Mouse (Mus musculus) neural tube, embryonic 12.5 days (tissue): Measurements from ENCODE around the gene Prss36. TPM values are rescaled to one million over a fixed set of nuclear protein-coding genes. Genes with fewer than 3 reads are reported as not detected.

Experiments
- ATAC-seq: fragments of 200-750 bp; cut with Nextera tagmentation; 2 replicates; pipeline ENCODE4 v1.8.0; 2017; ENCODE audit warnings: low read depth, mild to moderate bottlenecking, moderate TSS enrichment, moderate library complexity; ENCODE audit not compliant: low FRiP score
- H3K27ac ChIP-seq: fragments of 300-500 bp; sonication (generic); 2 replicates; pipeline ENCODE4 v1.5.1; 2016
- H3K27me3 ChIP-seq: fragments of 300-500 bp; sonication (generic); replicated peaks from 2 replicates; pipeline ENCODE4 v1.6.1; 2016; ENCODE audit warnings: mild to moderate bottlenecking
- H3K36me3 ChIP-seq: fragments of 300-500 bp; sonication (generic); 2 replicates; pipeline ENCODE4 v1.6.1; 2016; ENCODE audit warnings: mild to moderate bottlenecking
- H3K4me1 ChIP-seq: fragments of 300-500 bp; sonication (generic); 2 replicates; pipeline ENCODE4 v1.6.1; 2016
- H3K4me2 ChIP-seq: fragments of 300-500 bp; sonication (generic); replicated peaks from 2 replicates; pipeline ENCODE4 v1.6.1; 2016; ENCODE audit warnings: mild to moderate bottlenecking
- H3K4me3 ChIP-seq: fragments of 300-500 bp; sonication (generic); 2 replicates; pipeline ENCODE4 v1.5.1; 2016
- H3K9ac ChIP-seq: fragments of 300-500 bp; sonication (generic); 2 replicates; pipeline ENCODE4 v1.6.1; 2016; ENCODE audit warnings: mild to moderate bottlenecking
- H3K9me3 ChIP-seq: fragments of 300-500 bp; sonication (generic); 2 replicates; pipeline ENCODE4 v1.6.1; 2016; ENCODE audit warnings: mild to moderate bottlenecking
- WGBS: fragments of 180-500 bp; shearing (Covaris S2); methylation state at CpG from one replicate; pipeline ENCODE4 v1.1.7; 2016; 5-methylcytosine and 5-hydroxymethylcytosine counted together
- polyA plus RNA-seq: library from polyadenylated mRNA; unstranded; fragments of >200 nt; fragmentation: Nextera tagmentation; extraction: Ambion mirVana; gene quantifications from 2 replicates; pipeline ENCODE4 v1.2.1, GENCODE M21; 2016

Prss36 gene
- polyA plus RNA-seq: 9.2 and 12.2 TPM in 2 replicates

GRCm38 (mm10) chr7:127946470-127947023 is at the start of gene Prss36:
TSS of gene Prss36 (minus strand) at chr7:127946725.
- WGBS: 83% methylated on average over 6 of the region's 6 CpGs
- no peaks in the 10 kb centered on the region for H3K4me1 ChIP-seq
- no peak within 1 kb of the TSS for H3K9ac ChIP-seq
- H3K27ac ChIP-seq: no peak within 1 kb of the TSS
- no peak within 1 kb of the TSS for H3K4me2 ChIP-seq
- H3K27me3 ChIP-seq: peaks cover 25% of the 10 kb centered on the region
- H3K9me3 ChIP-seq: no peaks in the 10 kb centered on the region
- no peaks in the 10 kb centered on the region for H3K36me3 ChIP-seq
- no peak for ATAC-seq
- H3K4me3 ChIP-seq: no peak within 1 kb of the TSS

- WGBS: 17% methylated on average over 18 of the region's 18 CpGs
- Histone ChIP-seq H3K4me1 (no peaks in the 10 kb centered on the region), H3K9me3 (no peaks in the 10 kb centered on the region), H3K27ac (no peak within 1 kb of the TSS), H3K4me3 (no peak within 1 kb of the TSS), H3K9ac (no peak within 1 kb of the TSS), H3K27me3 (no peaks in the 10 kb centered on the region), H3K36me3 (peaks cover 21% of the 10 kb centered on the region; the same call in 1 of the 2 replicates), H3K4me2 (peak within 1 kb of the TSS; percentile 33)
- peak; percentile 21; the same call in 1 of the 2 replicates for ATAC-seq
Measured at GRCm38 (mm10) chr7:127993341-127993977, 46.9 kb upstream of the Prss36 start, which contains the start of gene Pycard. TSS of gene Pycard (minus strand) at chr7:127993867.

DNA sequence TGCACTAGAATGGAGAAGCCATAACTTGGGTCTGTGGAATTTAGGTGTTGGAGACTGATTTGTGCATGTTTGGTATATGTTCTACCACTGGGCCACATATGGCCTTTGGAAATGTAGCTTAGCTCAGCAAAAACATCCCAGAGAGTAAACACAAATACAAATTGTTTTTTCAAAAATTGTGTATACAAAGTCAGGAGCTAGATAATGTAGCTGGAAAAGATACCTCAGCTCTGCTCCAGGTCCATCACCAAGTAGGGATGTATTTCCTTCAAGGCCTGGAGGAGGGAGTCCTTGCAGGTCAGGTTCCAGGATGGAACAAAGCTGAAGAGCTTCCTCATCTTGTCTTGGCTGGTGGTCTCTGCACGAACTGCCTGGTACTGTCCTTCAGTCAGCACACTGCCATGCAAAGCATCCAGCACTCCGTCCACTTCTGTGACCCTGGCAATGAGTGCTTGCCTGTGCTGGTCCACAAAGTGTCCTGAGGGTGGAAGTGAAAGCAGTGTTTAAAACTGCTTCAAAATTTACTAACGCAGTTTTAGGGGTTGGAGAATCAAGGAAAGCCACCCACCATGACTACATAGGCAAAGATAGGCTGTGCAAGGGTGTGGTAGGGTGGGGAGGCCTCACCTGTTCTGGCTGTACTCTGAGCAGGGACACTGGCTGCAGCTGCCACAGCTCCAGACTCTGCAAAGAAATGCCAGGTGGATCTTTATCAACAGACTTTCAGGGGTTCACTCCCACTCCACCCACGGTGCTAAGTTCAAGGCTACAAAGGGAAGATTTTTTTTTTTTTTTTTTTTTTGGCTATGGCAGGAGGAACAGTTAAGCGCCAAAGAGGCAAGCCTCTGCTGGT is 46.2 kb upstream of the Prss36 start:
- 0 out of 2 replicates have a peak overlapping the region, but pooled peaks have one; percentile 33 for H3K4me2 ChIP-seq
- no peak overlapping the region for H3K4me3 ChIP-seq
- WGBS: 53% methylated on average over 5 of the region's 5 CpGs
- no peak overlapping the region for H3K9ac ChIP-seq
- H3K27ac ChIP-seq: no peak overlapping the region
- no peaks in the 10 kb centered on the region for H3K9me3 ChIP-seq
- no peaks in the 10 kb centered on the region for H3K4me1 ChIP-seq
- no peaks in the 10 kb centered on the region for H3K27me3 ChIP-seq
- 0 out of 2 replicates have a peak, but pooled peaks have one; percentile 7 for ATAC-seq
- peaks cover 26% of the 10 kb centered on the region; the same call in 1 of the 2 replicates for H3K36me3 ChIP-seq

- H3K9ac ChIP-seq: no peak overlapping the region
- H3K27me3 ChIP-seq: no peaks in the 10 kb centered on the region
- H3K4me2 ChIP-seq: no peak overlapping the region
- WGBS: 57% methylated on average over 6 of the region's 6 CpGs
- no peak overlapping the region for H3K27ac ChIP-seq
- H3K4me1 ChIP-seq: no peaks in the 10 kb centered on the region
- H3K4me3 ChIP-seq: no peak overlapping the region
- no peaks in the 10 kb centered on the region for H3K9me3 ChIP-seq
- no peak for ATAC-seq
- peaks cover 34% of the 10 kb centered on the region; the same call in 1 of the 2 replicates for H3K36me3 ChIP-seq
Measured at GRCm38 (mm10) chr7:127991643-127992487, 45.3 kb upstream of the Prss36 start.

DNA sequence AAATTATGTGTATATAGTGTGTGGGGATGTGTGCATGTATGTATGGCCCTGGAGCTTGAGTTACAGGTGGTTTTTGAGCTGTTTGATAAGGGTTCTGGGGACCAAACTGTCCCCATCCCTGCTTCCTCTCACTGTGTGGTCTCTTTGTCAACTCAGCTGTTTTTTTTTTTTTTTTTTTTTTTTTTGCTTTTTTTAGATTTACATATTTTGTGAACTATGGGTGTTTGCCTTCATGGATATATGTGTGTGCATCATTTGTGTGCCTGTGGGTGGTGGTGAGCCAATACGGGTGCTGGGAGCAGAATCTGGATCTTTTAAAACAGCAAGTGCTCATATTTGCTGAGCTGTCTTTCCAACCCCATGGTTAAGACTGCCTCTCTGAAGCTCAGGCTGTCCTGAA is 42.4 kb upstream of the Prss36 start:
- H3K27me3 ChIP-seq: no peaks in the 10 kb centered on the region
- ATAC-seq: no peak
- H3K27ac ChIP-seq: no peak overlapping the region
- no peak overlapping the region for H3K4me2 ChIP-seq
- no peaks in the 10 kb centered on the region for H3K9me3 ChIP-seq
- WGBS: 90% methylated on average over 1 of the region's 1 CpGs
- peaks cover 62% of the 10 kb centered on the region for H3K36me3 ChIP-seq
- no peaks in the 10 kb centered on the region for H3K4me1 ChIP-seq
- H3K9ac ChIP-seq: no peak overlapping the region
- no peak overlapping the region for H3K4me3 ChIP-seq

GRCm38 (mm10) chr7:127980606-127981005 is 34.1 kb upstream of the Prss36 start:
- Histone ChIP-seq H3K27ac (no peak overlapping the region), H3K4me1 (no peaks in the 10 kb centered on the region), H3K9ac (no peak overlapping the region), H3K27me3 (no peaks in the 10 kb centered on the region), H3K36me3 (peaks cover 98% of the 10 kb centered on the region), H3K4me2 (no peak overlapping the region), H3K9me3 (no peaks in the 10 kb centered on the region), H3K4me3 (no peak overlapping the region)
- 94% methylated on average over 3 of the region's 3 CpGs for WGBS
- no peak for ATAC-seq

DNA sequence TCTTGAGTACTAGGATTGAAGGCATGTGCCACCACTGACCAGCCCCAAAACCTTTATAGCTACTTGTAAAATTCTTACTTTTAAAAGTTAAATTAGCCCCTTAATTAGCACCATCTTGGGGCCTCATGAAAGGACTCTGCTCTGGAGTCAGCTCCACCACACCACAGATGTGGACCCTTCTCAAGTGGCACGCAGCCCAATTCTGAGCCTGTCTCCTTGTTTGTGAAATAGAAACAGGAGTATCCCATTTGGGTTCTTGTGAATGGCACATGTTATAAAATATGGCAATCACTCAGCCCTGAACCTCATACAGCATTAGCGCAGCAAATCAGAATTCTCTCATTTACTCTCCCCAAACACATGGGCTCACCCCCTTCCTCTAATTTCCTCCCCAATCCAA is 32.3 kb upstream of the Prss36 start:
- no peaks in the 10 kb centered on the region for H3K9me3 ChIP-seq
- 94% methylated on average over 2 of the region's 2 CpGs for WGBS
- H3K9ac ChIP-seq: no peak overlapping the region
- no peak overlapping the region for H3K4me2 ChIP-seq
- no peak overlapping the region for H3K27ac ChIP-seq
- H3K4me3 ChIP-seq: no peak overlapping the region
- no peaks in the 10 kb centered on the region for H3K27me3 ChIP-seq
- no peak for ATAC-seq
- H3K36me3 ChIP-seq: peaks cover 97% of the 10 kb centered on the region
- H3K4me1 ChIP-seq: no peaks in the 10 kb centered on the region

DNA sequence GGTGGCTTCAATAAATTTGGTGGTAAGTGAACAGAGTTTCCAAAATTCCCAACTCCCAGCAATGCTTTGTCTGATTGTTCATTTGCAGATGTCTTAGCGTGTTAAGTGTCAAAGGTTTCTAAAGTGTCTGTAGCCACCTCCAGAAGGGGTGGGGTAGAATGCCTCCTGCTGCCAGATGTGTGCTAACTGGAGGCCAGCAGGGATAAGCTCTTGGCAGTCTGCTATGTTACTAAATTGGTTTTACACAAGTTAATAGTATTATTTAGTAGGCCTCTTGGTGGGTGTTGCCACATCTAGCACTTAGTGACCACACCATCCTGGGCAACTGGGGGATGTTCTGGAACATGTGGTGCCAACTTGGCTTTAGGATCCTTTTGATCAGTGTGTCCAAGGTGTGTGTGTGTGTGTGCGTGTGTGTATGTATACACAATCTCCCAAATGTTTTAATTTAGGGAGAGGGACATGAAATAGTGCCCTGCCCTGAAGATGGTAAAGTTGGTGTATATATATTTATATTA is 27.9 kb upstream of the Prss36 start:
- Histone ChIP-seq H3K27ac (no peak overlapping the region), H3K9ac (no peak overlapping the region), H3K4me2 (no peak overlapping the region), H3K9me3 (no peaks in the 10 kb centered on the region), H3K27me3 (no peaks in the 10 kb centered on the region), H3K4me1 (peaks cover 2% of the 10 kb centered on the region), H3K4me3 (no peak overlapping the region), H3K36me3 (peaks cover 91% of the 10 kb centered on the region)
- WGBS: 90% methylated on average over 2 of the region's 2 CpGs
- no peak for ATAC-seq

GRCm38 (mm10) chr7:127967922-127968828 is 21.6 kb upstream of the Prss36 start:
- peak overlapping the region; percentile 97 for H3K4me3 ChIP-seq
- peak overlapping the region; percentile 95 for H3K27ac ChIP-seq
- H3K9me3 ChIP-seq: no peaks in the 10 kb centered on the region
- ATAC-seq: peak; percentile 49; the same call in 1 of the 2 replicates
- peak overlapping the region; percentile 79 for H3K4me2 ChIP-seq
- H3K9ac ChIP-seq: peak overlapping the region; percentile 99
- under 1% methylated on average over 41 of the region's 42 CpGs for WGBS
- peaks cover 31% of the 10 kb centered on the region for H3K36me3 ChIP-seq
- no peaks in the 10 kb centered on the region for H3K27me3 ChIP-seq
- peaks cover 14% of the 10 kb centered on the region for H3K4me1 ChIP-seq

DNA sequence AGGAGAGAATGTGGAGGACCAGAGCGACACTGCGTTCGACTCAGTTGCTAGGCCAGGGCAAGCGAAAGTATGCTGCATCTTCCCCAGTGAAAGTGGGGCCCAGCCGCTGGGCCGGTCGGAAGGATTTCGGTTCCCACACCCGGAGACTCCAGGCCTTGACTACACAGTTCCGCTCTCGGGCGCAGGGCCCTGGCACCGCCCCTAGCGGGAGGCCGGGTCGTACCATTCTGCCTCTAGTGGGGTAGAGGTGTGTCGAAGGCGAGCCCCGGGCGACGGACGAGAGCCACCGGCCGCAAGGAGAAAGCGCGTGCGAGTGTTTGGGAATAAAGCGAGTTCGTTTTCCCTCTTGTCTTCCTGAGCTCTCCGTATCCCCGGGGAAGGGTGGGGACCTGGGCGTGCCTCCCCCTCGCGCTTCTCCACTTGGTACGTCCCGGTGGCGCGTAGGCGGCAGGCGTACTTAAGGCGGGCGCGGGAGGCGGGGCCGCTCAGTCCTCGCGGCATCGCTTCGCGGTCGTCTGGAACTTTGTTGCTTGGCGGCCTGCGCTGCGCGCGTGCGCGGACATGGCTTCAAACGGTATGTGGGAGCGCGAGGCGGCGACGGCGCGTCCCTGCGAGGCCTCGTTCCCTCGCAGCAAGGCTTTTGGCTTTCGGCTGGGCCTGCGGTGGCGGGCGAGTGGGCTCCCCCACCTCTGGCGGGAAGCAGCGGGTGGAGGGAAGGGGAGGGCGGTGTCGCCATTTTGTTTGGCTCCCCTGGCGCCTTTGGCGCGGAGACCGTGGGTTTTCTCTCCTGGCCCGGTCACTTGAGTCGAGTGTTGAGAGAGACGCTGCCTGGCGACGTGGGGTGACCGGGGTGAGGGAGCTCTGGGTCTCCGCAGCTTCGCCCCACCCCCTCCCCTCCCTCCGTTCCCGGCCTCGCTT is 20.7 kb upstream of the Prss36 start, which contains the start of gene Fus:
TSS of gene Fus (plus strand) at position 454 of the 918 bp plus-strand sequence.
- Histone ChIP-seq H3K27ac (peak within 1 kb of the TSS; percentile 95), H3K4me1 (peaks cover 14% of the 10 kb centered on the region), H3K4me3 (peak within 1 kb of the TSS; percentile 97), H3K9me3 (no peaks in the 10 kb centered on the region), H3K36me3 (peaks cover 22% of the 10 kb centered on the region), H3K27me3 (no peaks in the 10 kb centered on the region), H3K4me2 (peak within 1 kb of the TSS; percentile 79), H3K9ac (peak within 1 kb of the TSS; percentile 99)
- under 1% methylated on average over 92 of the region's 92 CpGs for WGBS
- peak; percentile 95 for ATAC-seq
